Mouse (Mus musculus): ENCODE data around the gene Hist1h4h. TPM values are rescaled to one million over a fixed set of nuclear protein-coding genes. Genes with fewer than 3 reads are reported as not detected.
"Not testable (repeated sequence)": the region's sequence is repeated elsewhere in the genome, so short reads cannot be mapped to it uniquely, and the experiment has no call there.

The Hist1h4h gene
- polyA plus RNA-seq, 1 experiment from 2014 or later, result 7.7 TPM

DNA sequence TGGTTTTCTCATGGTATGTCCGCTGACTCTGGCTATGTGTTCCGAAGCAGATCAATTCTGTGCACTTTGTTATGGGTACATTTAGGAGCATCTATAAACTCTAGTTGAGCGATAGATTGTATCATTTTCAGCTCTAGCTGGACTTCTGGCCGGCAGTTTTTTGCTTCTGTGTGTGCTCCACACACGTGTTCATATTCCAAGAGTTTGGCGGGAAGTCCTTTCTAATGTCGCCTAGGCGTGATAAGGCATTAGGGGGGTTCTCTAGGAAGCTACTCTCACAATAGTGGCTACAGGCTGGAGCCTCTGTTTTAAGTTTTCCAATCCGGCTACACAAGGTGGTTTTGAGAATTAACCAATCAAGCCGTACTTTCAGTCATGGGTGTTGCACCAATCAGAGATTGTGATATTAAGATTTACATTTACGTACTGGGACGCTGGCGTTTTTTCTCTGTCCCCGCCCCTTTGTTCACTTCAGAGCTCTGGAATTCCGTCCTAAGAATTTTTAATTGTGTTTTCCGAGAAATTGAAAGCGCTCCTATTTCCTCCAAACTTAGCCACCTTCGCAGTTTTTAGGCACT lies 25.1 kb downstream of the Hist1h4h start:
- peak; percentile 72 for ATAC-seq (replicated peaks; ENCODE audit: extremely low read depth, insufficient read depth, low FRiP score)

DNA sequence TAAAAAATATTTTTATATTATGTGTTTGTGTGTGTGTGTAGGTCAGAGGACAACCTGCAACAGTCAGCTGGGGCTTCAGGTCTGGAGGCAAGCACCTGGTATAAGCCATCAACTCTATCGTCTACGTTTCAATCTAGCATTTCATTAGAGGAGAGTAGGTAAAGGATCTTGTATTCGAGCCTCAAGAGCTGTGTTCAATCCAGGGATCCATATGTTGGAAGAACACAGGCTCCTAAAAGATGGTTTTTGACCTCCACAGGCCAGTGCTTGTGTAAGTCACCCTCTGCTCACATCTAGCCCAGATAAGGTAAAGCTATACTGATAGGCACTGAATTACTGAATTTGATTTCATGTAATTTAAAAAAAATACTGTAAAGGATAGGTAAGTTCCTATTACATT lies 26.1 kb downstream of the Hist1h4h start:
- no peak overlapping the region for H3K4me3 ChIP-seq (ENCODE audit: low read length)

More for the DNA sequence above, 25.1 kb downstream of the Hist1h4h start:
- H3K9ac ChIP-seq (ENCODE audit: low read length), result peak overlapping the region; percentile 85
- peak overlapping the region; percentile 55 for H3K4me3 ChIP-seq (ENCODE audit: low read length)
- peak overlapping the region; percentile 93 for H3K27ac ChIP-seq (ENCODE audit: low read length)
- no peaks in the 10 kb centered on the region for H3K36me3 ChIP-seq (ENCODE audit: control insufficient read depth, insufficient read depth)
- no peaks in the 10 kb centered on the region for H3K9me3 ChIP-seq (replicated peaks; ENCODE audit: control insufficient read depth, low read length)
- WGBS, result 0% methylated on average over 18 of the region's 18 CpGs
- peak overlapping the region; percentile 90 for H3K4me2 ChIP-seq (ENCODE audit: low read depth, low read length)
- H3K27me3 ChIP-seq (ENCODE audit: control insufficient read depth, insufficient read depth, low read length), result no peaks in the 10 kb centered on the region
- peaks cover 6% of the 10 kb centered on the region for H3K4me1 ChIP-seq (ENCODE audit: control insufficient read depth, insufficient read depth, low read length)

DNA sequence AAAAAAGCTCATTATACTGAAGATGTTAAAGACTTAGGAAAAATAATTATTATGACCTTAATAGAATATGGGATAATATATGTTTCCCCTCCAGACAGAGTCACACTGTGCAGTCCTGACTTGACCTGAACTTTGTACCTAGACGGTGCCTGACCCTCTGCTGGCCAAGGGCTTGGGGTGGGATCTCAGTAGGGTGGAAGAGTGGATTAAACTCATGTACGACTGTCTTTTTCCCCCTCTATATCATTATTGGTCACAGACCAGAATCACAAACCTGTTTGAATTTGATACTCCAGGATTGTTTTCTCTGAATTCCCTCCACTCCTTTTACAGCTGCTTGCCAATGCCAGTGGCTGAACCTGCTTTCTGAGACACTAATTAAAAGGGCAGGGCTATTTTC lies 29.8 kb downstream of the Hist1h4h start:
- not testable (repeated sequence) for H3K27ac ChIP-seq (ENCODE audit: low read length); H3K36me3 ChIP-seq (ENCODE audit: control insufficient read depth, insufficient read depth); H3K4me3 ChIP-seq (ENCODE audit: low read length); H3K9me3 ChIP-seq (replicated peaks; ENCODE audit: control insufficient read depth, low read length); H3K27me3 ChIP-seq (ENCODE audit: control insufficient read depth, insufficient read depth, low read length); H3K9ac ChIP-seq (ENCODE audit: low read length); H3K4me1 ChIP-seq (ENCODE audit: control insufficient read depth, insufficient read depth, low read length); H3K4me2 ChIP-seq (ENCODE audit: low read depth, low read length); ATAC-seq (replicated peaks; ENCODE audit: extremely low read depth, insufficient read depth, low FRiP score)
- 38% methylated on average over 2 of the region's 2 CpGs for WGBS

More for the DNA sequence above, 26.1 kb downstream of the Hist1h4h start:
- H3K4me1 ChIP-seq (ENCODE audit: control insufficient read depth, insufficient read depth, low read length), result peaks cover 6% of the 10 kb centered on the region
- no peak overlapping the region; the same call in 1 of the 2 replicates for H3K27ac ChIP-seq (ENCODE audit: low read length)
- no peaks in the 10 kb centered on the region for H3K27me3 ChIP-seq (ENCODE audit: control insufficient read depth, insufficient read depth, low read length)
- no peak for ATAC-seq (replicated peaks; ENCODE audit: extremely low read depth, insufficient read depth, low FRiP score)
- whole genome bisulfite sequencing, result 72% methylated on average over 3 of the region's 3 CpGs
- H3K4me2 ChIP-seq (ENCODE audit: low read depth, low read length), result 0 out of 2 replicates have a peak overlapping the region, but pooled peaks have one; percentile 4
- no peak overlapping the region for H3K9ac ChIP-seq (ENCODE audit: low read length)
- no peaks in the 10 kb centered on the region for H3K36me3 ChIP-seq (ENCODE audit: control insufficient read depth, insufficient read depth)
- H3K9me3 ChIP-seq (replicated peaks; ENCODE audit: control insufficient read depth, low read length), result no peaks in the 10 kb centered on the region

DNA sequence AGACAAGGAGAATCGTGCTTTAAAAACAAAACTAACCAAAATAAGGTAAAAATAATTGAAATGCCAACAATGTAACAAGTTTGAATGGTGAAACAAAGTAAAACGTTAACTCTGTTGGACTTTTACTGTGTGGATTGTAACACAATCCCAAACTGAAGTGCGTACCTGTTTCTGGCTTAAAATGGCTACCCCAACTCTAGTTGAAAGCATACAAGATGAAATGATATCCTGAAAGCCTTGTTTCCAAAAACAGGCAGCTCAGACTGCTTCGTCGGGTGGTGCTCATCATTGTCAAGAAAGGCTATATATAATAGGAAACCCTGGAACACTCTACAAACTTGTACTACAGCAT lies 30.7 kb downstream of the Hist1h4h start:
- H3K27me3 ChIP-seq (ENCODE audit: control insufficient read depth, insufficient read depth, low read length); H3K4me1 ChIP-seq (ENCODE audit: control insufficient read depth, insufficient read depth, low read length); ATAC-seq (replicated peaks; ENCODE audit: extremely low read depth, insufficient read depth, low FRiP score); H3K36me3 ChIP-seq (ENCODE audit: control insufficient read depth, insufficient read depth); H3K9me3 ChIP-seq (replicated peaks; ENCODE audit: control insufficient read depth, low read length): not testable (repeated sequence)
- WGBS, result 0% methylated on average over 2 of the region's 5 CpGs
- H3K4me3 ChIP-seq (ENCODE audit: low read length), result peak overlapping the region; percentile 56
- H3K9ac ChIP-seq (ENCODE audit: low read length), result peak overlapping the region; percentile 74; the same call in 1 of the 2 replicates
- peak overlapping the region; percentile 91 for H3K4me2 ChIP-seq (ENCODE audit: low read depth, low read length)
- H3K27ac ChIP-seq (ENCODE audit: low read length), result peak overlapping the region; percentile 98

DNA sequence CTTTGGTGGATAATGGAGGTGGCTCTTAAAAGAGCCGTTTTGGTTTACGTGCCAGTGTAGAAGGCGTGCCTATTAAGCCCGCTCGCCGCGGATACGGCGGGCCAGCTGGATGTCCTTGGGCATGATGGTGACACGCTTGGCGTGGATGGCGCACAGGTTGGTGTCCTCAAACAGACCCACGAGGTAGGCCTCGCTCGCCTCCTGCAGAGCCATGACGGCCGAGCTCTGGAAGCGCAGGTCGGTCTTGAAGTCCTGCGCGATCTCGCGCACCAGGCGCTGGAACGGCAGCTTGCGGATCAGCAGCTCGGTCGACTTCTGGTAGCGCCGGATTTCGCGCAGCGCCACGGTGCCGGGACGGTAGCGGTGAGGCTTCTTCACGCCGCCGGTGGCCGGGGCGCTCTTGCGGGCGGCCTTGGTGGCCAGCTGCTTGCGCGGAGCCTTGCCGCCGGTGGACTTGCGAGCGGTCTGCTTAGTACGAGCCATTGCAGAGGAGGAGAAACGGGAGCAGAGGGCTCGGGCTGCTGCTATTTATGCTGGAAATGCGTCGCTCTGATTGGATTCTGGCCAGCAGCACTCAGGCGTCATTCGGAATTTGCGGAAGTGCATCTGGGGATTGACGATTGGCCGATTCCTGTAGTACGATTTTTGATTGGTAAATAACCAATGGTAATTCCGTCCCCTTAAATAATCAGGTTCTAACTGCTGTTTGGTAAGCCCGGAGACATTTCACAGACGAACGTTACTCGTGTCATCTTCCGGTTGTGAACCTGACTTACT lies 31.2 kb downstream of the Hist1h4h start, which contains the start of gene Hist1h3e:
Gene Hist1h3e (minus strand): TSS at position 487 of the 777 bp plus-strand sequence.
- WGBS, result 0% methylated on average over 52 of the region's 67 CpGs
- not testable (repeated sequence) for H3K9me3 ChIP-seq (replicated peaks; ENCODE audit: control insufficient read depth, low read length); H3K36me3 ChIP-seq (ENCODE audit: control insufficient read depth, insufficient read depth); H3K4me1 ChIP-seq (ENCODE audit: control insufficient read depth, insufficient read depth, low read length); H3K27me3 ChIP-seq (ENCODE audit: control insufficient read depth, insufficient read depth, low read length)
- Histone ChIP-seq H3K4me3 (ENCODE audit: low read length) (peak within 1 kb of the TSS; percentile 56), H3K4me2 (ENCODE audit: low read depth, low read length) (peak within 1 kb of the TSS; percentile 91), H3K27ac (ENCODE audit: low read length) (peak within 1 kb of the TSS; percentile 98), H3K9ac (ENCODE audit: low read length) (peak within 1 kb of the TSS; percentile 74)
- ATAC-seq (replicated peaks; ENCODE audit: extremely low read depth, insufficient read depth, low FRiP score), result peak; percentile 90

DNA sequence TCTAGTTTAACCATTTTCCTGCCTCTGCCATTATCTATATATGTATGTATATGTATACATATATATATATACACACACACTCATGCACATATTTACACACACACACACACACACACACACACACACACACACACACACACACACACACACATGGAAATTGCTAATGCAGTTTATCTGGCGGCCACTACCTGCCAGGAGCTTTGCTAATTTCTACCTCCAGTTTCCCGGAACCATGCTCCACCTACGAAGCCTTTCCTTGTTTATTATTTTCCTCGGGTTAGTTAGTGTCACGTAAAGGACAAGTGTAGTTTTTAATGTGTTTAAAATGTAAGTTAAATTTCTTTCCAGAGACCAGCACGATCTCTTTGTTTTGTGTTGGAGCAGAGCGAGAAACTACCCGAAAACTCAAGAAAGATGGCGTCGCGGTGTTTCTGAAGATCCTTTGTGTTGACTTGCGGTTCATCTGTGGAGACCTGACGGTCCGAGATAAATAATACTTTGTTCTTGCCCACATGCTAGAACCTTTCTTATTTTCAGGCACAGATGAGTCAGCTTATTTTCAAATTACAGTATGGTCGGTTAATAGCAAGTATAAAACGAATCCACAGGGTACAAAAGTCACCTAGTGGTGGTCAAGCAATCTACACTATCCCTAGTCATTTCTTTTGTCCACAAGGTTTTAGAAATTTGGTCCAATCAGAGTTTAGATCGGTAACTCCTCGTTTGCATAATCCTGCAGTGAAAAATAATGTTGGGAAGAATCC lies 32.0 kb downstream of the Hist1h4h start:
- Histone ChIP-seq H3K27me3 (ENCODE audit: control insufficient read depth, insufficient read depth, low read length) (no peaks in the 10 kb centered on the region), H3K9me3 (replicated peaks; ENCODE audit: control insufficient read depth, low read length) (no peaks in the 10 kb centered on the region), H3K36me3 (ENCODE audit: control insufficient read depth, insufficient read depth) (no peaks in the 10 kb centered on the region), H3K27ac (ENCODE audit: low read length) (peak overlapping the region; percentile 98), H3K4me2 (ENCODE audit: low read depth, low read length) (peak overlapping the region; percentile 91), H3K4me1 (ENCODE audit: control insufficient read depth, insufficient read depth, low read length) (no peaks in the 10 kb centered on the region), H3K4me3 (ENCODE audit: low read length) (peak overlapping the region; percentile 56), H3K9ac (ENCODE audit: low read length) (peak overlapping the region; percentile 71)
- WGBS, result 2% methylated on average over 18 of the region's 18 CpGs
- ATAC-seq (replicated peaks; ENCODE audit: extremely low read depth, insufficient read depth, low FRiP score), result peak; percentile 49; the same call in 1 of the 2 replicates

DNA sequence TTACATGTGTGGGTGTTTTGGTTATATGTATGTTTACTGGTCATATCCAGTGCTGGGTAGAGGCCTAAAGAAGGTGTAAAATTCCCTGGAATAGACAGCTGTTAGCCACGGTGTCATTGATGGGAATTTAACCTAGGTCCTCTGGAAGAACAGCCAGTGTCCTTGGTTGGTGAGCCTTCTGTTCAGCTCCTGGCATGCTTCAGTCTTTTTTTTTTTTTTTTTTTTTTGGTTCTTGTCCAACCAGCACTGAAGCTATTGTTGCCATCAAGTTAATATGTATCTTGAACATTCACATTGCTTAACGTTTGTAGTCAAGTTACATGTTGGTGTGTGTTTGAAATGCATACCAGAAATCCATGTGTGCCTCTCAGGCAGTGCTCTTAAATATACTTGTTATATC lies 33.6 kb downstream of the Hist1h4h start:
- no peak overlapping the region for H3K27ac ChIP-seq (ENCODE audit: low read length)

DNA sequence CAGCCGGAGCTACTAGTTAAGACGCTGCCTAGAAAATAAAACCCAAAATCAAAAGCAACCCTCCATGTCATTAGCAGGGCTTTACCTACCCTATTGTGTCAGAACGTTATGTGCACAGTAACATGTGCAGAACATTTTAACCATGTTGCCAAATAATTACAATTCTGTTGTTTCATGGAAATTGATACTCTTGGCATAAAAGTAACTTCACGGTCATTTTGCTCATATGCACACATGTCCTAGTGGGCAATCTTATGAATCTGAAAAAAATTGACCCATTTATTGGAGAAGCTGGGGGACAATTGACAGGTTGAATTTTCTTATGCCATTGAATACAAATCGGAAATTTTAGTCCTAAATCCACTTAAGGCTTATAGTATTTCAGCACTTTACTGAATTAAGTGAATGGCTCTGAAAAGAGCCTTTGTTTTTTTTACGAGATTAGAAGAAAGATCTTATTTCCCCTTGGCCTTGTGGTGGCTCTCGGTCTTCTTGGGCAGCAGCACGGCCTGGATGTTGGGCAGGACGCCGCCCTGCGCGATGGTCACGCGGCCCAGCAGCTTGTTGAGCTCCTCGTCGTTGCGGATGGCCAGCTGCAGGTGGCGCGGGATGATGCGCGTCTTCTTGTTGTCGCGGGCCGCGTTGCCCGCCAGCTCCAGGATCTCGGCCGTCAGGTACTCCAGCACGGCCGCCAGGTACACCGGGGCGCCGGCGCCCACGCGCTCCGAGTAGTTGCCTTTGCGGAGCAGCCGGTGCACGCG lies 39.6 kb downstream of the Hist1h4h start:
- H3K9me3 ChIP-seq (replicated peaks; ENCODE audit: control insufficient read depth, low read length); H3K36me3 ChIP-seq (ENCODE audit: control insufficient read depth, insufficient read depth); H3K27me3 ChIP-seq (ENCODE audit: control insufficient read depth, insufficient read depth, low read length): not testable (repeated sequence)
- peak overlapping the region; percentile 68 for H3K9ac ChIP-seq (ENCODE audit: low read length)
- peak overlapping the region; percentile 96 for H3K27ac ChIP-seq (ENCODE audit: low read length)
- H3K4me2 ChIP-seq (ENCODE audit: low read depth, low read length), result peak overlapping the region; percentile 77
- peak overlapping the region; percentile 59 for H3K4me3 ChIP-seq (ENCODE audit: low read length)
- 4% methylated on average over 19 of the region's 41 CpGs for WGBS
- H3K4me1 ChIP-seq (ENCODE audit: control insufficient read depth, insufficient read depth, low read length), result peaks cover 18% of the 10 kb centered on the region
- ATAC-seq (replicated peaks; ENCODE audit: extremely low read depth, insufficient read depth, low FRiP score), result peak; percentile 3; the same call in 1 of the 2 replicates

More for the DNA sequence above, 33.6 kb downstream of the Hist1h4h start:
- no peak overlapping the region for H3K4me2 ChIP-seq (ENCODE audit: low read depth, low read length)
- no peak overlapping the region for H3K4me3 ChIP-seq (ENCODE audit: low read length)
- H3K4me1 ChIP-seq (ENCODE audit: control insufficient read depth, insufficient read depth, low read length), result no peaks in the 10 kb centered on the region
- WGBS, result 83% methylated on average over 2 of the region's 2 CpGs
- H3K9me3 ChIP-seq (replicated peaks; ENCODE audit: control insufficient read depth, low read length), result no peaks in the 10 kb centered on the region
- H3K9ac ChIP-seq (ENCODE audit: low read length), result no peak overlapping the region
- no peaks in the 10 kb centered on the region for H3K36me3 ChIP-seq (ENCODE audit: control insufficient read depth, insufficient read depth)
- no peaks in the 10 kb centered on the region for H3K27me3 ChIP-seq (ENCODE audit: control insufficient read depth, insufficient read depth, low read length)
- no peak for ATAC-seq (replicated peaks; ENCODE audit: extremely low read depth, insufficient read depth, low FRiP score)
